Mouse (Mus musculus) layer of hippocampus, adult 2 months (tissue): ENCODE results near the gene Neurod2. TPM values are rescaled to one million over a fixed set of nuclear protein-coding genes. Genes with fewer than 3 reads are reported as not detected.

ENCODE experiments used
- DNase-seq, 2 experiments: peaks; one replicate each; pipeline ENCODE4 v3.0.0; 2022; ENCODE audit warnings: low spot score in 2 of 2
- H3K27ac ChIP-seq: fragments of 200-600 bp; 2 replicates; pipeline ENCODE4 v1.8.1; 2022
- H3K4me3 ChIP-seq: fragments of 200-600 bp; 2 replicates; pipeline ENCODE4 v1.8.1; 2022; ENCODE audit warnings: mild to moderate bottlenecking
- CTCF ChIP-seq: fragments of 200-600 bp; conservative IDR thresholded peaks from 2 replicates; pipeline ENCODE4 v1.8.1; 2022; ENCODE audit warnings: antibody characterized with exemption, mild to moderate bottlenecking, moderate library complexity
- total RNA-seq, 2 experiments: library from RNA; stranded (reverse); gene quantifications; 2 replicates each; pipeline ENCODE4 v1.2.3; 2021

Gene Neurod2
- total RNA-seq, 2 experiments from 2014 or later: 163 to 165 TPM

DNA sequence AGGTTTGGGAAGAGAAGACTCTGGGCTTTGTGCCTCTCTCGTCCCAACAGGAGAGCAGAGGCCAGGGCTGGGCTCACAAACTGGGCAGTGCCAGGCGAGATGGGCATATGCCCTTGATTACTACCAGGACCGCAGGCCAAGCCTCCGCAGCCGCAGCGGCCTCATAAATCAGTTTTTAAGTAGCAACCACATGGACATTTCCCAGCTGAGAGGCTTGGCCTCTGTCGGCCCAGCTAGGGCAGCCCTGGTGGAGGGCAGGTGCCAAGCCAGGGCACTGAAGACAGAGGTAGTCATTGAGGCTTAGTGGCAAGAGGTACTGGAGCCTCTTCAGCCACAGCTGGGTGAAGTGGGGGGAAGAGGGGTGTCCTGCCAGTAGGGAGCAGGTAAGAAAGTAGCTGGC is 12.0 kb downstream of the Neurod2 start:
- Histone ChIP-seq H3K27ac (peak overlapping the region; percentile 83), H3K4me3 (no peak overlapping the region)
- no peak for TF ChIP-seq CTCF
- DNase-seq: no peak

DNA sequence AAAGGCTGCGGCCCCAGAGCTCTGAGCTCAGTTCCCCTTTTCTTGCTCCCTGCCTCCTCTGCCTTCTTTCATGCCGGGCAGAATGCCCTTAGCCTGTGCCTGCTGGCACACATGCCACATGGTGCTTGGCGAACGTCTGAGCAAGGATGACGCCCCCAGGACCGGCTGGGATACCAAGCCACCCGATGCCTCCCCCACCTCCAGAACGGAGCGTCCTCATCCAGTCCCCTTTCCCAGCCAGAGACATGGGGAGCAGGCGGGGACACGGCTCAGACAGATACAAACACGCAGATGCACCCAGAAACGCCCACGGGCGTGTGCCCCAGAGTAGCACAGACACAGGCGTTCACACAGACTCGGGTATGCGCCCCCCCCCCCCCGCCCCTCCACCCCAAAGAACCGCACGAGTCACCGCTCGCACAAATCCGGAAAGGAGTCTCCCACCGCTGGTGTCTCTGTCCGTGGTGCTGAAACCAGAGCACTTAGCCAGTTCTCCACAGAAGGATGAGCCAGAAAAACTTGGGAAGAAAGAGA is 15.6 kb downstream of the Neurod2 start:
- no peak for TF ChIP-seq CTCF
- Histone ChIP-seq H3K27ac (peak overlapping the region; percentile 89), H3K4me3 (peak overlapping the region; percentile 10; the same call in 1 of the 2 replicates)

DNA sequence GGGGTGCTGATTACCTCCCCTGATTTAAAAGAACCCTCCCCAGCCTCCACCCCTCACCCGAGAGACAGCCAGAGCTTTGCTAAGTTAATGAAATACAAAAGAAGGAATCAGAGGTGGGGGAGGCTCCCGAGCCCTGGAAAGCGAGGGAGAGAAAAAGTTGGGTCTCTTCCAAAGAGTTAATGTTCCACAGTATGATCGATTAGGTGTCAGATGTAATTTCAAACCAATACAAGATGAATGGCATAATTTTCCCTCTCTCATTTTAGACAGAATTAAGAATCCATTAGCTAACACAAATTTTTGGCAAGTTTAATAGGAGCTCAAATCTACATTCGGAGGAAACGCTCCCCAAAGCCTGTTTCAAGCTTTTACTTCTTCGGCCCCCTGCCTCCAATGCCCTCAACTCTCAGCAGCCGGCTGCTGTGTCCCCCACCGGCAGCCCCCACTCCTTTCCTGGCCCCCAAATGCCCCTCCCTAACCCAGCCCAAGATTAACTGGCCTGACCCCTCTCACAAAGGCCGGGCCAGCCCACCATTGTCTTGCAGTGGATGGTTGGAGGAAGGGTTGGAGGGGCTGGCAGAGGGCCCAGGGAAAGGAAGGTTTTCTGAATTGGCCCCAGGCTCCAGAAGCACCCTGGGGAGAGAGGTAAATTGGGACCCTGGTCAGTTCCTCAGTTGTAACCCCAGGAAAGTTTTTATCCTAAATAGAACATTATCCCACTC is 30.8 kb downstream of the Neurod2 start:
- no peak for TF ChIP-seq CTCF
- Histone ChIP-seq H3K4me3 (no peak overlapping the region), H3K27ac (peak overlapping the region; percentile 99)
- no peak for DNase-seq

More for the DNA sequence above, 15.6 kb downstream of the Neurod2 start:
- DNase-seq: peak; percentile 87 to 89

DNA sequence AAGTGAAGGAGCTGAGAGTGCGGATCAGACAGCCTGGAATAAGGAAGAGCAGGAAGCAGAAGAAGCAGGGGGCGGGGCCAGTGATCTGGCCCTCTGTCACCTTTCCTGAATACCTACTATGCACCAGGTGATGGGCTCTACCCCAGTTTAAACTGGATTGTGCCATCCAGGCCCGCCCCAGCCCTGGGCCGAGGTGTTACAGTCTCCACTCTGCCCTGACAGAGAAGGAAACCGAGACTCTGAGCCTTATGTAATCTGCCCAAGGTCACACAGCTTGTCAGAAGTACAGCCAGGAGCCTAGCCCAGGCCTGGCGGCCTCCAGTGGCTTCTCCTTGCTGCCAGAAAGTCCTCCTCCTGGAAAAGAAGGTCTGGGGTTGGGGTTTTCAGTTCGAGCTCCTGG is 31.7 kb downstream of the Neurod2 start:
- Histone ChIP-seq H3K4me3 (no peak overlapping the region), H3K27ac (peak overlapping the region; percentile 99)
- no peak for TF ChIP-seq CTCF
- DNase-seq: no peak

DNA sequence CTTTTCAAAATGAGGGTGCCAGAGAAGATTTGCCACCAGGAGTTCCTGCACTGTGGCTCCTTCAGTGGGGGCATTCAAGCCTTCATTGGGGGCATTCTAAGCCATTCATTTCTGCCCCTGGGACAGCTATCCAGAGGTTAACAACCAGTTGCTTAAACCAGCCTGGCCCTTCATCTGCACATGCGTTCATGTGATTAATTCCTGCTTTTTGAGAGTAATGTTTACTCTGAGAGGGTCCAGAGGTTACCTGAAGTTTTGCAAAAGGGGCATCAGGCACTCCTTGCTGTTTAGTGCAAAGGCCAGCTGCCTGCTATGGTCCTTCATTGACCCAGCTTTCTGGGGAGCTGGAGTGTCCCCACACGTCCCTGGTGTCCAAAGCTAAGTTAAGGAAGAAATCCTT is 32.5 kb downstream of the Neurod2 start:
- Histone ChIP-seq H3K4me3 (no peak overlapping the region), H3K27ac (peak overlapping the region; percentile 99)
- TF ChIP-seq CTCF: no peak
- no peak for DNase-seq

DNA sequence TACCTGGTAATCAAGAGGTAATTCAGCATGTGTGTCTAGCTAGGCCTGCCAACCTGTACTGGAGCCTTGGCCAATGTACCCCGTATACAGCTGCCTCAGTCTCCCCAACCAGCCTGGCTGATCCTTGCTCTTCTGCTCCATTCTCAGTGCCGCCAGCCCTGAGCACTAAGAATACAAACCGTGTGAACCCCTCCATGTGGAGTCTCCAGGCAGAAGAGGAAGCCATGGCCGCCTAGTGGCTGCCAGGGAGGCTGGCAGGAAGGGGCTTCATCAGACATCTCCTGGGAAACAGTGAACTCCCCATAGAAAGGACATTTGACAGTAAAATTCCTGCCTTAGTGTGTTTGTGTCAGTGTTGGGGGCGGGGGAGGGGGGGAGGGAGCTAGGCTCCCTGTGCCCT is 33.2 kb downstream of the Neurod2 start:
- TF ChIP-seq CTCF: peak; percentile 83
- Histone ChIP-seq H3K4me3 (peak overlapping the region; percentile 5; the same call in 1 of the 2 replicates), H3K27ac (peak overlapping the region; percentile 99)
- peak in 1 of 2 experiments; percentile 66 for DNase-seq

DNA sequence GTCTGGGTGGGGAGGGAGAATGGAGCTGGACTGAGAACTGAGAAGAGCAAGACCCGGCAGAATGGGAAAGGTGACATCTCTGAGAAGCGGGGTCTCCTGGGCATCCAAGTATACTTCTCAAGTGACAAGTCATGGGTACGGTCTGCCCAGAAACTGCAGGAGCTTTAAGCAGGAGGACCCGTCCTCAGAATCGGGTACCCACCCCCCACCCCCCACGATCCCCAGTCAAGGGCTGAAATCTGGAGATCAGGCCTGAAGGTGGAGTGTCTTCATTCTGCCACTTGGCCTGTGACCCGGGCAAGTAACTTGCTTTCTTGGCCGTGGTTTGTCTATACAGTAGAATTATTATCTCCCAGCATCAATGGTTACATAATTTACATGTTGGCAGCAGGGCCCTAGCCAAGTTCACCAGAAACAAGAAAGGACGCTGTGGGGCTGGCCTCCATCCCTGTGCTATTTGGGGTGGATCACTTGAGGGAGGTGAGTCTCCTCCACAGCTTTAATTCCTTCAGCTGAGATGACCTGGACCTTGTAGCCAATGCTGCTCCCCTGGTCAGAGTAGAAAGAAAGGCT is 34.3 kb downstream of the Neurod2 start:
- TF ChIP-seq CTCF: no peak
- H3K27ac ChIP-seq: peak overlapping the region; percentile 99
- peak overlapping the region; percentile 79 for H3K4me3 ChIP-seq
- no peak for DNase-seq

DNA sequence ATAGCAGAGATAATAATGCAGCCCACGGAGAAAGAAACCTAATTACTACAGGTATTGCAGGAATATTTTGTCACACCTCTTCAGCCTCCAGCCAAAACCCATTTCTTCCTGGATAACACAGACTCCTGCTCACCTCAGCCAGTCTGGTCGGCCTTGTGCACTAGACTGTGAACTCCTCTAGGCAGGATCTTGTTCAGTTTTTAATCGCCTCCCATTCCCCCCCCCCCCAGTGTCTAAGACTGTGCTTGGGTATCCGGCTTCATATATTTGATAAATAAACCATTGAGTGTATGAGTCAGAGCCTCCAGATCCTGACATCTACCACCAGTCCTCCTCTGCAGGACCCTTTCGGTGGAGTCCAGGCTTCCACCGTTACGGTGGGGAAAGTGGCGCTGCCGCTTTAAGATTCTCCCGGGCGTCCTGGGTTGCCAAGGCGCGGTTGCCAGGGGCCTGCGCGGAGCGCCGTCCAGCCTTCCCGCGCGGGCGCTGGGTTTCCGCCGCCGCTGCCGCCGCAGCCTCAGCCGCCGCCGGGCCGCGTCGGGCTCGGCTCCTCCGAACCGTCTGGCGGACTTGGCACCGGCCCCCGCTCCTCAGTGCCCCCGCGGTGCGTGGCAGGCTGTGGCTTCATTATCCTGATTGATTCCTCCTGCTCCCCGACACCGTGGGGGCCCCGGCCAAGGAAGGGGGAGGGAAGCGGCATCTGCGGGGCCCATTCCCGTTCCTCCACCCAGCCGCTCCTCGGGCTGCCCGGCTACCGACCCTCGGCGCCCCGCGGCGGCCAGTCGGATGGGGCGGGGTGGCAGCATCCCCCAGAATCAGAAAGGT is 35.0 kb downstream of the Neurod2 start:
- no peak for TF ChIP-seq CTCF
- peak; percentile 77 to 81 for DNase-seq
- Histone ChIP-seq H3K4me3 (peak overlapping the region; percentile 79), H3K27ac (peak overlapping the region; percentile 99)

DNA sequence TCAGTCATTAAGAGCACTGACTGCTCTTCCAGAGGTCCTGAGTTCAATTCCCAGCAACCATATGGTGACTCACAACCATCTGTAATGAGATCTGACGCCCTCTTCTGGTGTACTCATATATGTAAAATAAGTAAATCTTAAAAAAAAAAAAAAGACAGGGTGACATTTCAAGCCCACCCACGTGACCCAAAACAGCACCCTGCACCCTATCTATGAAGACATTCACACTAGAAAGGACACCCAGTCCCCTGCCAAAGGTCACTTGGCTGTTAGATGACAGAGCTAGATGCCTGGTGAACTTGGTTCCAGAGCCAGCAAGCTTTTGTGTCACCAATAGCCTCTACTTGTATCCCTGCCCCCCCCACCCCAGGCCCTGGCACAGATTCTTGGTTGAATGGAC is 36.4 kb downstream of the Neurod2 start:
- peak overlapping the region; percentile 99; the same call in 1 of the 2 replicates for H3K27ac ChIP-seq
- 0 out of 2 replicates have a peak, but pooled peaks have one; percentile 12 for TF ChIP-seq CTCF

DNA sequence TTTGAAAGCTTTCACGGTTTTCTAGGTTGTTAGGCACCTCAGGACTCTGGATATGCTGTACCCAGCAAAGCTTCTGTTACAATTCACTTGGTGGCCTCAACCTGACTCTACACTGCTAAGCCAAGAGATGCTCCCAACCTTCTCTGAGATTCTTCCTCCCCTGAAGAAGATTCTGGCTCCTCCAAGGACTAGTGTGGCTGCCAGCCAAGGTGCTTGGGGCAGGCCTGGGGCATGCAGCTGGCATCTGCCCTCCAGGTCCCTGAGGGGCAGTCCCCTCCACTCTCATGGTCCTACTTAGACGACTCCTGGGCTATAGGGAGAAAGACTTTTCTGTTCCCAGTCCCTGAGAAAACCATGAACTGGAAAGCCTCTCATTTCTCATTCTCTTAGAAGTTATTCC is 38.5 kb downstream of the Neurod2 start:
- Histone ChIP-seq H3K4me3 (no peak overlapping the region), H3K27ac (no peak overlapping the region)
- no peak for DNase-seq
- TF ChIP-seq CTCF: no peak

More for the DNA sequence above, 36.4 kb downstream of the Neurod2 start:
- DNase-seq: no peak
- H3K4me3 ChIP-seq: no peak overlapping the region

DNA sequence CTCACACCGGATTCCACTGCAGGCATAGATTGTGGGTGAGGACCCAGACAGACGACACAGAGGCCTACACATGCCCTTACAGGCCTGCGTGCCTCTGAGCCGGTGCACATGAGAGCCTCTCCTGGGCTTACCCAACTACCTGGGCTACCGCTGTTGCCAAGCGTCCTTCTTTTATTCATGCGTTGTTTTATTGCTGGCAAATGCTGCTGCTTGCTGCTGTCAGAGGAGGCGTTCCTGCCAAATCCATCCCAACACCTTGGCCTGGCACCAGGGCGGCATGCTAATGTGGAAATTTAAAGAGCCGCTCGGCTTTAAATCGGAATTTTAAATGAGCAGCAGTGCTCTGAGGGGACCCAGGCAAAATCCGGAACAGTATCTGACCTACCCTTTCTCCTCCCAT is 39.6 kb downstream of the Neurod2 start:
- no peak for DNase-seq
- H3K27ac ChIP-seq: peak overlapping the region; percentile 80

DNA sequence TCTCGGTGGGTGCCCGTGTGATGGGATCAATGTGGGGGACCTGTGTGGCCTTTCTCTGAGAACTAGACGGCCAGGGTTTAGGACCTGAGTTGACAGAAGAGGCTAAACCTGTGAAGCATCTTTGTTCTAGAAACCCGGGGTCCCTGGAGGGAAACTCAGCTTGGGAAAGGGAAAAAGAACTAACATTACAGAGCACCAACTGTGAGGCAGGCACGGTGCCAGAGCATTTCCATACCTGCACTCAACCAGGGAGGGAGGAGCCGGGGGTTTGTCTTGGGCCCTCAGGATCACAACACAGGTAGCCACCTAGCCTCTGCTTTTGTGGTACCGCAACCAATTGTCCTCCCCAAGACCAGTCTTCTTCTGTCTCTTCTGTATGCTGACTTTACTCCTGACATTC is 41.5 kb downstream of the Neurod2 start:
- no peak for DNase-seq
- Histone ChIP-seq H3K27ac (peak overlapping the region; percentile 80), H3K4me3 (no peak overlapping the region)
- TF ChIP-seq CTCF: no peak

More for the DNA sequence above, 39.6 kb downstream of the Neurod2 start:
- no peak for TF ChIP-seq CTCF
- H3K4me3 ChIP-seq: no peak overlapping the region

DNA sequence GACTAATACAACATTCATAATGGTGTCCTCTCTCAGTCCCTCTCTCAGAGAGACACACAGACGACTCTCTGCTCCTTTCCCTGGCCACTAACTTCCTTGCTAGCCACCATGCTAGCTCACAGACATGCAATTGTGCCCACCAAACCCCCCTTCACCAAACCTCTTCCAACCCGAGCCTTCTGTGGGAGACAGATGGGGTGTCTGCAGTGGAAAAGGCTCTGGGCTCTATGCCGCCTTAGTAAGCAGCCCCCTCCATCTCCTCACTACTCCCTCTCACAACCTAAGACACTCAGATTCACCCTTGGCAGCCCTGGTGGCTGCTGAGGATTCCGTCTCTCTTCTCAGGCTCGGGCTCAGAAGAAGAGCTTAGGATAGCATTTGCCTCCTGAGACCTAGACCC is 41.9 kb downstream of the Neurod2 start:
- no peak overlapping the region for H3K4me3 ChIP-seq
- no peak for DNase-seq
- no peak for TF ChIP-seq CTCF
- H3K27ac ChIP-seq: peak overlapping the region; percentile 80
